Mouse (Mus musculus): ENCODE measurements around the gene Poc1b.

- TF ChIP-seq EP300 (IDR thresholded peaks at IDR 0.05; ENCODE audit: insufficient read depth, low read depth, low read length) (peak; percentile 86), CTCF (IDR thresholded peaks at IDR 0.05) (peak; percentile 96), POLR2A (IDR thresholded peaks at IDR 0.05; ENCODE audit: insufficient read depth, low read depth, low read length) (no peak)
Measured at GRCm38 (mm10) chr10:99084397-99085239, 22.2 kb upstream of the Poc1b start.
